Mouse (Mus musculus) right cerebral cortex, postnatal 14 days (tissue): ENCODE measurements around the gene Tmbim7.

ENCODE experiments used
- DNase-seq: peaks from one replicate; pipeline ENCODE4 v3.0.0; 2022

Tmbim7 gene

DNA sequence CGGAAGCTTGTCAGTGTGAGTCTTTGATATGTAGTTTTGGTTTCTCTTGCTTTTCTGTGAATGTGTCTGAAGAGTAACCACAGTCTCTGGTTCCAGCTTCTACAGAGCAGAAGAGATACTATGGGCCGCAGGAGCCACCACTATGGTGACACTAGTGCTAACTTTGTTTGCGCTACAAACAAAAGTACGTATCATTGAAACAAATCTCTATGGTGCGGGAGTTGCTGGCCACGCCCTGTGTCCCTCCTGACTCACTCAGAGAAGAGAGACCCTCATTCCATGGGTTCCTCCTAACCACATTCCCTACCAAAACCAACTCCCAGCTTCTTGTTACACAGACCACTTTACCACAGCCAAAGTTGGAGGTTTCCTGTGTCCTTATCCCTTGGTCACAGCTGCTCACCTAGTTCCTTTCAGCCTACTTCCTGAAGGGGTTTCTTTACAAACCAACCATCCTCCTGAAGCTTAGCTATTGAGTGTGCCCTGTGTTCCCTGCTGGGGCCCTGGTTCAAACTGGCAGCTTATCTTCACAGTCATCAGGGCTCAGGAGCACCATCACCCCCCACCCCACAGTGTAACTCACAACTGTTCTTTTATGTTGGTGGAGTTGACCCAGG is 19.1 kb downstream of the Tmbim7 start:
- no peak for DNase-seq

GRCm38 (mm10) chr5:3688298-3688697 is 37.3 kb downstream of the Tmbim7 start:
- no peak for DNase-seq

DNA sequence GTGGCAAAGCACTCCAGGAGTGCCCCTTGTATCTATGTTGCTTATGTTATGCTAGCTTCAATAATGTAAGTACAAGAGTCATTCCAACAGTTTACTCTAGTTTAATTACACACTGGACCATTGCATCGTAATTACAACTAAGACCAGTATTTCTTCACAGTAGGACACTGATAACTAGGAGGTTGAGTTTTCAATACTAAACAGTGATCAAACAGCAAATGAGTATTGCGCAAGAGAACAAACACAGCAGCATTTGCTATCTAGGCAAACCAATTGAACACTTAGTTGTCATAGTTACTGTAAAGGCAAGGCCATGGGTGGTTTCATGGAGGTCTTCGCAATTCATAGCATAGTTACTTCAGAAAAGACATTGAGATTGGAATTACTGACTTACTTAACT is 40.3 kb downstream of the Tmbim7 start:
- DNase-seq: no peak

DNA sequence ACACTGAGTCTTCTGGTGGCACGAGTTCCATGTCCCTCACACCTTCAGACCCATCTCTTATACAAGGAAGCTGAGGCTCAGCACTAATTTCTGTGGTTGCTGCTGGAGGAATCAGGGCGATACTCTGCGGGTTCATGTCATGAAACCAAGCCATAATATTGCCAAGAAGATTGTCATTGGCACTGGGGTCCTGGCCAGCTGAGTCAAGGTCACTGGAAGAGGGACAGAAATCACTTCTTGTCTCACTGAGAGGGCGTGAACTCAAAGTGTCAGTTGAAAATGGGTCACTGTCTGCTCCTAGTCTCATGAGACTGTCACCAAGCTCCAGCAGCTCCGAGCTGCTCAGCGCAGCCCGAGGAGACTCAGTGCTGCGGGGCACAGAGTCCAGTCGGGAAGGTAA is 42.0 kb downstream of the Tmbim7 start:
- no peak for DNase-seq

DNA sequence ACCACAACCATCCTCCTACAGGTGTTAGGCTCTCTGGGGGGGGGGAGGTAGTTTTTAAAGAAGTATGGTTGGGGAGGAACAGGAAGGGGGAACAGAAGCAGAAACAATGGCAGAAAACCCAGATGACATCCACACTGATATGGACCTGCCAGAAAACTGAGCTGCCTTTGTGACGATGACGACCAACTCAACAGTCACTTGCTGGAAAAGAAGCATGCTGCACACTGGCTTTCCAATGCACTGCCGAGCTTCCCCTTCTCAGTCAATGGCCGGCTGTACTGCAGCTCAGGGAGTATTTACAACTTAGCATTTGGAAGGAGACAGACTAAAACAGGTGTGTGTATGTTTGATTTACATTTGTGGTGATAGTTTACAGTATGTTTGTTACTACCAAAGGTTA is 44.2 kb downstream of the Tmbim7 start:
- no peak for DNase-seq

DNA sequence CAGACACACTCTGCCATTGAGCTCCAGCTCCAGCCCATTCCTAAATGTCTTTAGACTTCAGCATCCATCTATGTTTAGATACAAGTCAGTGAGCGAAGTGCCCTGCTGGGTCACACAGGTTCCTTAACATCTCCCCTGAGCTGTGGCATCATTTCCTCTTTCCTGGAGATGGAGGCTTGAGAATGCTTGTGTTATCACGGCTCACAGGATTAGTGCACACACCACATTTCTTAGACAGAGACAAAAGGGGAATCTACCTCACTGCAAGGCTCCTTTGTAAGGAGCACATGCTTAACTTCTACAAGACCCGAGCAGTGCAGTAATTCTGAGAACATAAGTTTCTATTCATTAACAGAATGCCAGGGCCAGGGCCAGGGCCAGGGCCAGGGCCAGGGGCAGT is 45.0 kb downstream of the Tmbim7 start:
- DNase-seq: no peak

DNA sequence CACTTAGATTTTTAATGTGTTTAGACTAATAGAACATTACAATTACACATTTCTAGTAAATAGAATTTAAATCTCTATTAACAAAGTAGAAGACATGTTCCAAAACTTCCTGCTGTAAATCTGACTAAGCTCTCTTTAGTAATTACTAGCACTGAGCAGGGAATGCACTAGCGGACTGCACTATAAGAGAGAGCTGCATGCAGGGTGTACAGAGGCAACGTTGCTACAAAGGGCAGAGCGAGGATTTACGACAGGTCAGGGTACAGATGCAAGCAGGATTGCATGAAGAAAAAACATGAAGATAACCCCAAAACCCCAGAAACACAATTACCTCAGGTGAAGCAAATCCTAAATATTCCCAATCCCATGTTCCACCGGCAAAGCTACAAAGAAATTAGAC is 49.0 kb downstream of the Tmbim7 start:
- DNase-seq: no peak

GRCm38 (mm10) chr5:3702180-3702579 is 51.2 kb downstream of the Tmbim7 start:
- no peak for DNase-seq

DNA sequence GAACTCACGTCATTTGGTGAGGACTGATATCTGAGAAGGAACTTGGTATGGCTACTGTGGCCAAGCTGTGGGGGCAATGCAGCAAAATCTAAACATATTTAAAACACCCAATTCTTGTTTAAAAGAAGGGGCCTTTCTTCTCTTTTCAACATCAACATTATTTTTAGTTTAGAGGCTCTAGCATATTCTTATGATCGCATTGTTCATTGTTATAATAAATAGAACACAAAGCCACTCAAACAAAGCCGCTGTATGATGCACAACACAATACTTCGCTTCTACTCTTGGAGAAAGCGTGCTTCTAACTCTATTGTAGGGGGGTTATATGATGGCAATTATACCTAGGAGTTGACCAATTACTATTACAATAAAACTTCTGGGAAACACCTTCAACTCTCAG is 64.8 kb downstream of the Tmbim7 start:
- DNase-seq: no peak

GRCm38 (mm10) chr5:3719371-3719770 is 68.4 kb downstream of the Tmbim7 start:
- no peak for DNase-seq

DNA sequence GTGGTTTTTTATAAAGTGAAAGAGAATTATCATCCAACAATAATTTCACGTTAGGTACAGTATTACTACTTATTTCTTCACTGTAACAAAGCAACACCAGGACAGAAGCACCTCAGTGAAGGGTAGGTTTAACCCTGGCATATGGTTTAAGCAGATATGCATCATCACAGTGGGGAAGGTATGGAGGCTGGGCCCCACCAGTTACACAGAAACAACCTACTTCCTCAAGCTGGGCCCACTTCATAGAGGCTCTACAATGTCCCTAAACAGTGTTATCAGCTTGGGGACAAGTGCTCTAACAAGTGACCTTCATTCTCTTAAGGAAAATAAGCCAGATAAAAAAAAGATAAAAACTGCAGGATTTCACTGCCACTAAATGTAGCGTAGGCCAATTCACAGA is 71.9 kb downstream of the Tmbim7 start:
- DNase-seq: no peak

DNA sequence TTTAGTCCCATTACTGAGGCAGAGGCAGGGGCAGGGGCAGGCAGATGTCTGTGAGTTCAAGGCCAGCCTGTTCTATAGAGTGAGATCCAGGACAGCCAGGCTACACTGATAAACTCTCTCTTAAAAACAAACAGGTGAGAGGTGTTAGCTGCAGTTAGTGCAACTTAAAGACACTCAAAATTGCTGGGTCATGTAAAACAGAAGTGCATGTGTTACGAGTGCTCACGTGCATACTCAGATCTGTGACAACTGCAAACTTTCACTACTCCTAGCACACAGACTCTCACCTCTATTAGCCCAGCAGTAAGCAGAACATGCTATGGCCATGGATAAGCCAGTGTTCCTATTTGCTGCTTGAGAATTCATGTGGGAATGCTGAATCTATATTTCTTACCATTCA is 72.4 kb downstream of the Tmbim7 start:
- DNase-seq: no peak

- DNase-seq: no peak
Observed at GRCm38 (mm10) chr5:3725491-3725890, 74.5 kb downstream of the Tmbim7 start.

GRCm38 (mm10) chr5:3728820-3729219 is 77.8 kb downstream of the Tmbim7 start:
- DNase-seq: no peak
